Comparison of ENCODE assay signal across 8 mouse cellular contexts in genomic region chr7:45395578-45396336, GRCm38 (mm10). TPM values are rescaled to one million over a fixed set of nuclear protein-coding genes. Genes with fewer than 3 reads are reported as not detected.
DNase-seq lines count a peak whose midpoint lies in the region; ATAC-seq and TF ChIP-seq lines count a peak whose summit lies in the region.

Snrnp70 (minus strand) TSS chr7:45395742.

- H3K4me3 ChIP-seq in cortical plate, adult 2 months (ENCODE audit: insufficient read depth, low read length) = peak within 1 kb of the TSS; percentile 52
- H3K4me3 ChIP-seq in megakaryocyte, embryonic 14.5 days (replicated peaks) = peak within 1 kb of the TSS; percentile 94

- no peaks in the 10 kb centered on the region for H3K27me3 ChIP-seq in megakaryocyte, embryonic 14.5 days (replicated peaks)

- TF ChIP-seq CTCF in cortical plate, adult 2 months (IDR thresholded peaks at IDR 0.05; ENCODE audit: extremely low read depth, insufficient read depth, low read length) = no peak

- H3K4me1 ChIP-seq in cortical plate, adult 2 months (ENCODE audit: control insufficient read depth, insufficient read depth, low read length) = peaks cover 6% of the 10 kb centered on the region
- H3K4me1 ChIP-seq in megakaryocyte, embryonic 14.5 days = peaks cover 37% of the 10 kb centered on the region

- H3K27ac ChIP-seq in cortical plate, adult 2 months (ENCODE audit: insufficient read depth, low read length) = peak within 1 kb of the TSS; percentile 61; the same call in 1 of the 2 replicates

- ATAC-seq in activated CD4-positive, CD25-positive, alpha-beta regulatory T cell, adult 4 months = peak; percentile 88

- peak; percentile 100 for DNase-seq in gastrocnemius, adult 8-10 months (ENCODE audit: low spot score in 2 of 2)
- DNase-seq in hindlimb bud, embryonic 11.5 days (ENCODE audit: extremely low spot score, low read depth, low spot score) = peak; percentile 100
- DNase-seq in left cerebral cortex, adult 8-10 months (ENCODE audit: low spot score in 2 of 2) = peak; percentile 99 to 100
- DNase-seq in right cerebral cortex, postnatal 10 days (ENCODE audit: low spot score in 2 of 2) = peak; percentile 100
- DNase-seq in urinary bladder, postnatal 25 days (ENCODE audit: low spot score) = peak; percentile 100

- no peaks in the 10 kb centered on the region for H3K9me3 ChIP-seq in megakaryocyte, embryonic 14.5 days

- peak; percentile 91 for TF ChIP-seq POLR2A in cortical plate, adult 2 months (IDR thresholded peaks at IDR 0.05; ENCODE audit: extremely low read depth, insufficient read depth, low read length)

- peaks cover 37% of the 10 kb centered on the region for H3K36me3 ChIP-seq in megakaryocyte, embryonic 14.5 days (replicated peaks; ENCODE audit: low read length)

RNA-seq across cellular contexts. Expression of gene Snrnp70, which starts in this region (rescaled TPM):
- polyA plus RNA-seq in activated CD4-positive, CD25-positive, alpha-beta regulatory T cell, adult 4 months (2017; shearing (Covaris generic)) = 100 to 1,000 TPM in 1 of 2 experiments, 10 to 100 TPM in 1; 68.1 to 108 TPM
- 720 and 793 TPM in 2 replicates for polyA plus RNA-seq in cortical plate, adult 2 months (2012; rRNA removed)
- total RNA-seq in gastrocnemius, adult 8-10 months (2022) = 10 to 100 TPM; 45.4 to 74.5 (median 59.9) TPM
- 100 to 1,000 TPM; 295 to 398 (median 356) TPM for total RNA-seq in left cerebral cortex, adult 8-10 months (2022)
- polyA plus RNA-seq in megakaryocyte, embryonic 14.5 days (2012; ENCODE audit: insufficient read depth, low replicate concordance) = 154 and 515 TPM in 2 replicates

Comparison
In these comparisons a context has a peak if more than half of its experiments do, and no peak if none do; other contexts are left out.
1. Peak in every context shown above with its lines: DNase-seq, ATAC-seq, H3K4me3 ChIP-seq and H3K27ac ChIP-seq.